Mouse (Mus musculus): ENCODE measurements at regions not wholly inside any gene's neighbourhood (a gene's known extent, or its start where the extent isn't known, plus 50 kb on each side); places are given as distances from the start of the nearest gene placed in this dataset.

DNA sequence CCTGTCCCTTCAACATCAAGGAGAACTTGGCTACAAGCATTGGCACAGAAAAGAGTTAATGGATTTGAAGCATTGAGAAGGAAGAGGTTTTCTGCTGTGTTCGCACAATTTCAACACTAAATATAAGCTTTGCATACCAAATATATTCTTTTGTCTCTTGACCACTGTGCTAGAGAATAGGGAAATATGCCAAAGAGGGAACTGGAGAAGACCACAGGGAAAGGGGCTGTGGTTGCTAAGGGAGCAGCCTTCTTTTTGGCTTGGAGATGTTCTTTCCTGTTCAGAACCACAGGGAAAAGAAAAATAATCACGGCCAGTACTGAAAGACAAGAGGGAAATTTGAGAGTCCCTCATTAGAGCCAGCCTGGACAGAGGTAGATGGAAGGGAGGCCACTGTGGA lies 352.8 kb downstream of the Kctd12 start:
- DNase-seq (ENCODE audit: low spot score in 2 of 2) = no peak

DNA sequence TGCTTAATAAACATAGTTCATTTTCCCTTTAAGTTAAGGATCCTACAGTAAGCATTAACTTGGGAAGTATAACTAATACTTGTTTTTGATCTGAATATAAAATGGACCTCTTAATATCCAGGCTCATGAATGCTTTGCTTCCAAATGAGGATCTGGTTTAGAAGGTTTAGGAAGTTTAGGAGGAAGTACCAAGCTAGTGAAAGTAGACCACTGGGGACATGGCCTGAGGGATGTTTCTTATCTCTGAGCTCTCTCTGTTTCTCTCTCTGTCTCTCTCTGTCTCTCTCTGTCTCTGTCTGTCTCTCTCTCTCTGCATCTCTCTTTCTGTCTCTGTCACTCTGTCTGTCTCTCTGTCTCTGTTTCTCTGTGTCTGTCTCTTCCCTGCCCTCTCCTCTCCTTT lies 360.9 kb downstream of the Kctd12 start:
- no peak for DNase-seq (ENCODE audit: low spot score in 2 of 2)

DNA sequence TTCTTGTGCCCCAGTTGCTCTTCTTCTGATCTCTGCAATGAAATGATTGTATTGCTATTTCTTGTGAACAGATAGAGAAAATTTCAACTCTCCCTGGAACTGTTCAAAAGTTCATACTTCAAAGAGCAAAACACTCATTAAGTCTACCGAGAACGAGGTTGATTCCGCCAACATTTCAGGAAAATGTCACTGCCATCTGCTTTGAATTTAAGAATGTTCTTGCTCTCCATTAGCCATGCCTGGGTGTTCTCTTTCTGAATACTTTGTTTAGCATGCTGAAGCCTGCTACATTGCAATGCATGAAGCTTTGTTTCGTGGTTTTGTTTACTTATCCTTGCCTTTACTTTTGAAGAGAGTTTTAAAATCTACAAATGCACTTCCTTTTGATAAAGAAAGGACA lies 363.4 kb downstream of the Kctd12 start:
- no peak for DNase-seq (ENCODE audit: low spot score in 2 of 2)

DNA sequence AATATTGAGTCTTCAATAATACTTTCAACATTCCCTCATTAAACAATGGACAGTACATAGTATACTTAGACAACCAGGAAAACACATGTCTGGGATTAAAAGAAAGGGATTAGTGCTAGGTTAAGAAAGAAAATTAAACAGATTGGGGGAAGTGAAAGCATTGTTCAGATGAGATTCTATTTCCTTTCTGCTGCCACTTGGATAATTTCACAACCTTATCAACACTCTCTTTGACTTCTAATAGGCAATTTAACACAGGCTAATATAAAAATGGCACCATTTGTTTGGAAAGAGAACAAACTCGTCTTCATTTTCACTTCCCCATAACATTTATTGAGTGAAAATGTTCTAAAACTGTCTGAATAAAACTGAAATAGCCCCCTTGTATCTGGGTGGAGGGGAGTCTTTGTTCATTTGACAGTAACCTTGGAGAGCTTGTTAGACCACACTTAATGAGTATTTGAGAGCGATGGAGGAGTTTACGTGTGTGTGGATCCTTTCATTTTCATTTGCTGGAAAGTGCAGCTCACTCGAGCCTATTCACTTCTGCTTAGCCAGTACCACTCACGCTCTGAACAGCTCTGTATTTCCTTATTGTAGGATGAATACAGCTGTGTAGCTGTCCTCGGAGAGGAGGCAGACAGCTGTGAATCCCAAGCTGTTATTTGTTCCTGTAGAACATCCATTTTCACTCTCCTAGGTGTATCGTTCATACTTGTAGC lies 366.7 kb downstream of the Kctd12 start:
- DNase-seq (ENCODE audit: low spot score in 2 of 2) = no peak

DNA sequence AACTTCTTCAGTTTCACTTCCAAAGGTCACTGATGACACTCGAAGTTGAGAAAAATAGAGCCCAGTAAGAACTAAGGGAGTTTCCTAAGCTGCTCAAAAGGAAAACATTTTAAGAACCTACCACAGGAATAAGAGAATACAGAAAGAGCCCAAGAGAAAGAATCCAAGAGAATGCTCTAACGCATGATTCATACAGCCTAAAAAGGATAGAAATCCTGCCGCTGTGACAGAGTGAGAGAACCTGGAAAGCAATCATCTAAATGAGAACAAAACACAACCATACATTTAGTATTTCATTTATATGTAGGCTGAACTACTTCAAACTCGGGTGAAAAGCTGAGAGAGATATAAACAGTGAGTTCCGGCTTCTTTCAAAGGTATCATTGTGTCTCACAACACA lies 376.4 kb downstream of the Kctd12 start:
- no peak for DNase-seq (ENCODE audit: low spot score in 2 of 2)

DNA sequence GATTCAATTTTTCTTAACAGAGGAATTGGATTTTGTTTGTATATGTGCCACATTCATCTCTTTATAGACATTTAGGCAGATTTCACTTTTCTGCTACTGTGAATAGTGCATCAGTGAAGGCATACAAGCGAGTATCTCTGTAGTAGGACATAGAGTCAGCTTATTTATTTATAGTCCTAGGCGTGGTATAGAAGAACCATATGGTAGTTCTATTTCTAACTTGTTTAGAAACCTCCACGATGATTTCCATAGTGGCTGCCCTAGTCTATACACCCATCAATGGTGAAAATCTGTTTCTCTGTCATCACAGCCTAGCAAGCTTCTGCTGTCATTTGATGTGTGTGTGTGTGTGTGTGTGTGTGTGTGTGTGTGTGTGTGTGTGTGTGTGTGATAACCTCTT lies 387.6 kb downstream of the Kctd12 start:
- DNase-seq (ENCODE audit: low spot score in 2 of 2) = no peak

DNA sequence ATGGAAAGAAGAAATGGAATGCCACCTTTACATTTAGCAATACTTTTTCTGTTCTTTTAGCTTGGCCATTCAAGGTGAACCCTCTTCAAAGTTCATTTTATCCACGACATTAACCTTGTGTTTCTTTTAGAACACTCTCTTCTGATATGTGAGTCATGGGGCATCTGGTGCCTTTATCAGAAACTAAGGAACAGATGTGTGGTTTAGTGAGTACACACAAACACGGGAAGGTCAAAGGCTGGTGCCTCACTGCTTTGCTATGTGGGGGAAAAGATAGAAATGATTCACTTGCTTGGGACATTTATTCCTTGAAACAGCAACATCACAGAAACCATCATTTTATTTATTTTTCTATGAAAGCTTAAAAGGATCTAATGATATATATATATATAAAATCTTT lies 428.7 kb downstream of the Kctd12 start:
- no peak for DNase-seq (ENCODE audit: low spot score in 2 of 2)

DNA sequence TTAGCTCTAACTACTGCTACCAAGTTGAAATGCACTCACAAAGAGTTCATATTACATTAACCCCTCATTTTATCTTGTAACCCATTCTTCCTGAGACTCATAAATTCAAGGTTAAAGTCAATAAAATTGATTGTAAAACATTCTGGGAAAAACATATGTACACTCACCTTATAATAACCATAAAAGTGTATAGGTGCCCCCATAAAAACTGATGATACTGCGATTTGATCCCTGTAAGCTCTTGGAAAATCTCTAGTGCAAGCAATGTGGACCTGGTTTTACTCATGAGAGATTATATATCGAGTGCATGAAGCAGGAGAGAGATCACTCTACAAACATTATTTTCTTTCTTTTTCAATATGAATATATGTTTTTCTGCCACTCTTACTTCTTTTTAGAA lies 429.8 kb downstream of the Kctd12 start:
- no peak for DNase-seq (ENCODE audit: low spot score in 2 of 2)

DNA sequence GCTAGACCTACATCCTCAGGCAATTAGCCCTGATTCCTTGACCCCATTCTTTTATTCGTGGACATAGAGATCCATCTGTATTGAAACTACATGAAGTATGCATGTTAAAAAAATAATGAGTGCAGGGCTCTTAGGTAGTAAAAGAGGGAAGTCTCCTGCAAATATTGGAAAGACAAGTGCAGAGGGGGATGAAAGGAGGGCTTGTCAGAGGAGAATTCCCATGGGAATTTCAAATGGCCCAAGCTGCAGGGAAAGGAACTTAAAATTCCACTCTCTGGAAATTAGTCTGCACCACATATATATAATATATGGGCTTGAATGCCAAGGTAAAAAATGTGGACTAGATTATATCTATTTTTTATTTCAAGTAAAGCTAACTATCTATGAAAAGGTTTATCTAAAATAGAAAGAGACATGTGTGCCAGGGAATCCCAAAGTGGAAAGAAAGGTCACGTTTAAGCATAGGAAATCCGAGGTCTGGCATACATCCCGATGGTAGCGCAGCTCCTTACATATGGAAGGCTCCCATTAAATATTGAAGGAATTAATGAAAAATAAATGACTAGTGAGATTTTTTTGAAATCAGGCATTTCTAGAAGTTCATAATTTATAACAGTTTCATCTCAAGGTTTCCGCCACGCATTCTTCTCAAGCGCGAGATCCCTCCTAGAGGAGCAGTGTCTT lies 457.4 kb downstream of the Kctd12 start:
- no peak for DNase-seq (ENCODE audit: low spot score in 2 of 2)

DNA sequence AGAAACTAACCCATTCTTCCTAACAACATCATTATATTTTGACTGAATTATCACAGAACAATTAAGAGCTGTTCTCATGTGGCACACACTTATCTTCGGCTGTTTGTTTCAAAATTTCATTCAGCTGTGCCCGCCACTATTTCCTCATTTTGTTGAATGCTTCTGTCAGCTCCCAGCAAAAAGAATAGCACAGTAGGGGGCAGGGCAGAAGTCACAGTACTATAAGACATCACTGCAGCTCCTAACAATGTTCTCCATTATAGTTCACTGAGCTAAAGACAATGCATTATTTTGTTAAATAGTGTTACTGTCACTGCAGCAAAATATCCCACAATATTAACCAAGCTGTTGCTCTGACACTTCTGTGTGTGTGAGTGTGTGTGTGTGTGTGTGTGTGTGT lies 465.7 kb downstream of the Kctd12 start:
- DNase-seq (ENCODE audit: low spot score in 2 of 2) = no peak

DNA sequence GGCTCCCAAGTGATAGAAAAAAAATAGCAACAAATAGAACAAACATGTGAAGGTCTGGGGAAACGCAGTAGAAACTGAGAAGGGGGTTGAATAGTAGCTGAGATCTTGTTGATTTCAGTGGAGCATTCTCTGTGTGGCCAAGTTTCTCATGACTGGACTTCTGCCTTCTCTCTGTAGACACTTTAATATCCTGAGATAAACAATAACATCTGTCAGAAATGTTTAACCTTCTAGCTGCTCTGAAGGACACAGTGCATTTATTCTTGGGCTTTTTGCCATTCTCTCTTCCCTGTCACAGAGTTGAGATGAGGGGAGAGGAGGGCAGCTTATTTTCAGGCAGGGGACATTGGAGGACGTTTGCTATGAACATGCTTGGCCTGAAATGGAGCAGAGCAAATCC lies 467.9 kb downstream of the Kctd12 start:
- DNase-seq (ENCODE audit: low spot score in 2 of 2) = no peak

DNA sequence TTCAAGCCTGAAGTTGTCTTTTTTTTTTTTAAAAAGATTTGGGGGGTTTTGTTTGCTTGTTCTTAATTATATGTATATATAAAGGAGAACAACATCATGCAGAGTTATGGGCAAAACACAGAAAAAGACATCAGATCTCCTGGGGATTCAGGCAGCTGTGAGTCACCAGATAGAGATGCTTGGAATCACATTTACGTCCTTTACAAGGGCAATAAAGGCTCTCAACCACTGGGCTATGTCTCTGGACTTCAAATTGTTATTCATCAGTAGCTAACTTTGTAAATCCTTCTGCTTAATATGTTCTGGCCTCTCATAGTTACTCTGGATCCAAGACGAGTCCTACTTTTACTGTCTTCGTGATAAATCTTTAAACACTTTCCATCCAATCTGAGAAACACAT lies 469.8 kb downstream of the Kctd12 start:
- DNase-seq (ENCODE audit: low spot score in 2 of 2) = no peak

DNA sequence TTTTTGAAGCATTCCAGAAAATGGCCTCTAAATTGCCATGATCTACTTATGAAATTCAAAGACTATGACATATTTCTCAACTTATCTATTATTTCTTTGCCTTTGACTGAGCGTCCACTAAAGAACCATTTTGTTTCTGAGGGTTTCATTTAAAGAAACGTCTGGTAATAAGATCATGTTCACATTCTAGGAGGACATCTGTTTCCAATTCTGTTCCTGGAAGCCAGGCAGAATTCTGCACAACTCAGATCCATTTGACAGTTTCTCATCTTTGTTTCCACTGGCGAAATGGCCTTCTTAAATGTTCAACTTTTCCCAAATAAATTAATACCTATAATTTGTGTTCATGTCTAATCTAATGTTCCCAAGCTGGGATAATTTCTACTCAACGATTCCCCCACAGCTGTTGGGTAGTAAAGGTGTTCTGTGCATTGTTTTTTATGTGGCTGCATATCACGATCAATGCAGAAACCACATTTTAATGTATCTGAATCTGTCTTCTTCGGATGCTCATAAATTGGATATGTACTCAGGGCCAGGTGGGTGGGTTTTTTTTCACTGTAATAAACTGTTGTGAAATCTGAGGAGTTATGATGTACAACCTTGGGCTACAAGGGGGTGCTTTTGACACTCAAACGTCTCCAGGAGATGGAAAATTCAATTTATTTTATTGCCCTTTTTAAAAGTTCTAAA lies 470.6 kb downstream of the Kctd12 start:
- DNase-seq (ENCODE audit: low spot score in 2 of 2) = no peak

DNA sequence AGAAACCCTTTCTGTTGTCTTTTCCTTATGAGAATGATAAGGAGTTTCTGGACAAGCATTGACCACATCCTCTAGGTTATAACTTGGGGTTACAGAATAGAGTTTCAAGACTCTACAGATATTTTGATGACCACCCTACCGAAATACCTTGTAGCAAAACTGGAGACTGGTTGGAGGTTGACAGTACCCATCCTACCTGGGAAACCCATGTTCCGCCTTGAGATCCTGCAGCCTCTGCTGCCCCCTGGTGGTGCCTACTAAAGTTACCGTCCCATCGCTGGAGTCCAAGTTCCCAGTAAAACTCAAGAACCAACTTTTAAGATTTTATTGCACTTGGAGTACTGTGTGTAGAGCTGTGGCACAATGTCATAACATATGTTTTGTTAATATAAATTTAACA lies 472.1 kb downstream of the Kctd12 start:
- peak in 1 of 2 experiments; percentile 41 for DNase-seq (ENCODE audit: low spot score in 2 of 2)

DNA sequence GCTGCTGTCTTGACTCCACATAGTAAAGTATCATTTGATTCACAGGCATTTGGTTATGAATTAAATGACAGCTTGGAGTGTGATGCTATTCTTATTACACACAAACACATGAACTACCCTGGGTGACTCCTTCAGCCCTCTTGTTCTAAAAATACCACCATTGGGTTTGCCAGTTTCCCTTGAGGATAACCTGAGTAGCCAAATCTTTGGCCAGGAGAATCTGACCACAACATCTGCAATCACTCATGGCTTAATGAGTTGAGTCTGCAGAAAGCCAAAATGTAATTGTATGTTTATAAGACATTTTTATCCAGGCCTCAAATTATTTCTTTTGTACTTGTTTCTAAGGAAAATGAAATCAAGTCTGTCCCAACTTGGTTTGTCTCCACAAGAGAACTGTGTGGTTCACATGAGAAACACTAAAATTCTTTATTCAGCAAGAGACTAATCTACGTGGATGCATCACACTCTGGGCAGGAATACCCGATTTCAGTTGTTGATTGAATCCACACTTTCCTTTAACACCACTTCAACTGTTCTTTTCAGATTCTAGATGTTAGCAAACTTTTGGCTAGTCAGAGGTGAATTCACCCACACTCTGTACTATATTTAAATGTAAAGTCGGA lies 476.6 kb downstream of the Kctd12 start:
- DNase-seq (ENCODE audit: low spot score in 2 of 2) = no peak

DNA sequence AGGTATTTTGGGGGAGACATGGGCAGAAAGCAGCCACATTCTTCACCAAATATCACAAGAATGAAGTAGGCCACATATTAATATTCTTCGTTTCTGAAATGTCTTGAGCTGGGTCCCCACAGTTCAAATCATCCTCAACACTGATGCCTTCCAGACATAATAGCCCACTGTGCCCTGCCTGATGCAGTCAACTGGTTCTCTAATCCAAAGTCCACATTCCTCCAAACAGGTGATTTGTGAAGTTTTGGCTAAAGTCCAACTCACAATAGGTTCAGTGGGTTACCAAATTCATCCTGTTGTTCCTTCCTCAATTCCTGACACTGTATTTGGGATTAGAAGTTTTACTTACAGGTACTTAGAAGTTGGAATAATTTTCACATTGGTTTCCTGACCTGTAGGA lies 485.3 kb downstream of the Kctd12 start:
- DNase-seq (ENCODE audit: low spot score in 2 of 2) = no peak

DNA sequence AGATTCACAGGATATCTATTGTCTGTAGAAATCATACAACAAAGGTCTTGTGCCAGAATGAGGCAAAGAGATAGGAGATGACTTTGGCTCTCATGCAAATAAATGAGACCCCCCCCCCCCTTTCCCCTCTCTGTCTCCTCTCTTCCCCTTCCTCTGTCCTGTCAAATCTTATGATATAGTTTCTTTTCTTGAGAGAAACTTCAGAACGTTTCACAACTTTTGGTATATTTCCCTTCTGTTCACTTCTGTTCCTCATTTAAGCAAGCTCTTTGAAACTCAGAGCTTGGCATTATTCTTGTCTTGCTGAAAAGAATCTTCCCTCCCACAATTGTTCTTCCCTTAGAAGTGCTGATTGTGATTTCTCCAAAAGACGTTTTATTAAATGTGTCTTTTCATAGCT lies 490.1 kb downstream of the Kctd12 start:
- DNase-seq (ENCODE audit: low spot score in 2 of 2) = no peak

DNA sequence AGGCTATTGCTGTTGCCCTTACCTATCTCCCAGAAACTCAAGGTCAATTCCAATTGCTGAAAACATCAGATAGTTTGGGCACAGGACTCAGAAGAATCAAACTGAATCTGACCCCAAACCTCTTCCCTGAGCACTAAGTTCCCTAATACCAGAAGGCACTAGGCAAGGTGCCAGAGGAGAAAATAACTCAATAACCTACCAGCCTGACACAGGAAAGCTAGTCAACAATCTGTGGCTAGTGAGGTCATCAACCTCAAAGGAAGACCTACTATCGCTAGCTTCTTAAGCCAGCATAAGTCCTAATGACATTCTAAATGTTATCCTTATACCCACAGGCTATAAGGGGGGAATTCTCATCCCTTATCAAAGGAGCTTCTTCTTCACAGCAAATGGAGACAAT lies 491.2 kb downstream of the Kctd12 start:
- no peak for DNase-seq (ENCODE audit: low spot score in 2 of 2)

DNA sequence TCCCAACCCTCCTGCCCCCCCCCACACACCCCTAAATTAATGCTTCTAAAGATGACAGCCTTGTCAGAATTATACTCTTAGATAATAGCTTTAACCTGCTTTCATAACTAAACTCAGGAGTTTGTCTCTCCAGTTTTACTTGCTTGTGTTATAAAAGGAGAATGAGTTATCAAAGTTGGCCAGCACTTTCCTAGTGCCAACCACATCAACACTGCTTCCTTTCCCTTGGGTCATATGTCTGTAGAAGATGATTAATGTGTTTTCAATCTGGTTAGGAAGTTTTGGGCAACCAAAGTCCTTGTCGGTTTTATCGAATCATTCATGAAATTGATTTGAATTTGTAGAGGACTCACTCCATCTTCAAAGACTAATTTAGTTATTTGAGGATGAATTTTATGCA lies 505.3 kb downstream of the Kctd12 start:
- no peak for DNase-seq (ENCODE audit: low spot score in 2 of 2)

DNA sequence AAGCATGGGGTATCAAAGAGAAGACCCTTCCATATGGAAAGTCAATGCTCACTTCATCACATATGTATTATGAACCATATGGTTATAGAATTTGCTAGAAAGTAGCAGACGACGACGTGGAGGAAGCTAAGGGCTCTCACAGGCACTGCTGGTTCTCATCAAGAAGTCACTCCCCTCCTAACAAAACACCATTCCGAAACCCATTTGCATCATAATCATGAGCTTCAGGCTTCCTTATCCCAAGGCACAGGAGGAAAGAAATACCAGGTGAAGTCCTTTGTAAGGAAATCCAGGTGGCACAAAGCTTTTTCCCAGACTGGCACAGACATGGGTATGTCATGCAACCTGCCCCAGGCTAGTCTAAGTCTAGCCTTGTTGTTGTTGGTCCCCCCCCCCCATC lies 513.1 kb downstream of the Kctd12 start:
- no peak for DNase-seq (ENCODE audit: low spot score in 2 of 2)

DNA sequence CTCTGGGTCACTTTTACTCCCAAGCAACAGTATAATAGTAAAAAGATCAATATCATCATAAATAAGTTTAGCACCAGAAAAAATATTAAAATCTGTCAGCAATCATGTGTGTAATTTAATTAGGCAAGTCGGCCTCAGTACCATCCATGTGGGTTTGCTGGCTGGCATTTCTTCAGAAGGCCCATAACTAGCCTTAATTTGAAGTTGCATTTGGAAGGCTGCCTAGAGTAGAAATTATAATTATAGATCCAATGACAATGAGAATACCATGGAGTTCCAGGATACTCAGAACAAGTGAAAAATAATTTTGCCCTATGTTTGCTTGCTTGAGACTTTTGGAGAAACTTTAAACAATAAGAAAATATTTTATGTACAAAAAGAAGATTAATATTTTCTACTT lies 521.4 kb downstream of the Kctd12 start:
- no peak for DNase-seq (ENCODE audit: low spot score in 2 of 2)

DNA sequence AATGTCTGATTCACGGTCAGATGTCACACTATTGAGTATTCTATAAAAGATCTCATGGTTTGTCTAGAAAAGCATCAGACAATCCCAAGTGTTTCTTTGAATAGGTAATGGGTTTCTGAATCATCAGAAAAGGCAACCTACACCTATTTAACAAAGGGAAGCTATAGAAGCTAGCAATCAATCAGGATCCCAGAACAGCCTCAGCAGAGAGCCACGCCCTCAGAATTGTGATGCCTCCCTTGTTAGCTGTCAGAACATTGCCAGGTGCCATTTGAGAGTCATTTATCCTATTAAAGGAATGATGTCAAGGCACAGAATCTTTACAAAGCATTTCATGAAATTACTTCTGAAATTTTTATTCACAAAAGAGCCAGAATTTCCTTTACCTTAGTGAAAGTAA lies 542.7 kb downstream of the Kctd12 start:
- DNase-seq (ENCODE audit: low spot score in 2 of 2) = no peak
